Mouse (Mus musculus) left cerebral cortex, adult 9 months (tissue): Measurements from ENCODE around the gene 2410131K14Rik.

Experiments
- DNase-seq, 2 experiments: peaks; one replicate each; pipeline ENCODE4 v3.0.0; 2022; ENCODE audit warnings: low spot score in 2 of 2

Gene 2410131K14Rik

DNA sequence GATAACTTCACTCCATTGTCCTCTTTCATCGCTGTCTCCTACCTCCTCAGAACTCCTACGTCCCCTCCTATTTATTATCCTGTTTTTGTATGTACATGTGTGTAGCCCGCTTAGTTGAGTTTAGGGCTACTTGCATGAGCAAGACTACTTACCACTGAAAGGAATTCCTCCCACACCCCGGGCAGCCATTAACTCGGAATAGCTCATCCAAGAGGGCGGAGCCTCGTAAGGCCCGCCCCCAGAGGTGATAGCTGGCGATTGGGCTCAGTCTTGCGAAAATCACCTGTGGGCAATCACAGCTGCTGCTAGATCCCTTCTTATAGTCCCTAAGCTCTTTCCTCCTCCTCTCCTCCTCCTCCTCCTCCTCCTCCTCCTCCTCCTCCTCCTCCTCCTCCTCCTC, 66.2 kb downstream of the 2410131K14Rik start:
- DNase-seq: no peak

DNA sequence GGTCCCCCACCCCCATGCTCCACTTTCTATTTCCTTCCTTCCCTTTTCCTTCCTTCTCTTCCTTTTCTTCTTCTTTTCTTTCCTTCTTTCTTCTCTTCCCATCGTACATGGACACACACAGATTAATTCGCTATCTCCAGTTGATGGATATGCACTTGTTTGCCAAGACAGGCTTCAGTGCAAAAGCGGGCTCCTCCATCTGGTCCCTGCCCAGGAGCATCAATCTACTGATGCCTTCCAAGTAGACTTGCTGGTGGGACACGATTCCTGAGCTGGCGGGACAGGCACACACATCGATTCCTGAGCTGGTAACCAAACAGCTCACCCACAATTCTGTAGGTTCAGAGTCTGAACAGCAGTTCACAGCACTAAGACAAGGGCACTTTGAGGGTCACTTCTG, 68.7 kb downstream of the 2410131K14Rik start:
- DNase-seq: no peak
